Mouse (Mus musculus) liver, adult 2 months (tissue): ENCODE measurements around the gene Ing2. TPM values are rescaled to one million over a fixed set of nuclear protein-coding genes. Genes with fewer than 3 reads are reported as not detected.

Experiments used
- DNase-seq: peaks from one replicate; pipeline ENCODE4 v3.0.0-alpha.2; 2011; ENCODE audit warnings: low read depth, low spot score; ENCODE audit errors: extremely low read depth
- H3K27ac ChIP-seq: fragments of 200-500 bp; replicated peaks from 2 replicates; pipeline ENCODE4 v1.5.1; 2012; ENCODE audit warnings: low read depth, mild to moderate bottlenecking, control low read depth, inconsistent platforms, low read length; ENCODE audit not compliant: insufficient read depth
- H3K27me3 ChIP-seq: fragments of 200-500 bp; 2 replicates; pipeline ENCODE4 v1.6.1; 2012; ENCODE audit warnings: mild to moderate bottlenecking, moderate library complexity, low read length, inconsistent platforms; ENCODE audit not compliant: control insufficient read depth, insufficient read depth
- H3K36me3 ChIP-seq: fragments of 200-500 bp; 2 replicates; pipeline ENCODE4 v1.6.1; 2012; ENCODE audit warnings: low read length, inconsistent platforms; ENCODE audit not compliant: control insufficient read depth, insufficient read depth
- H3K4me1 ChIP-seq: fragments of 200-500 bp; 2 replicates; pipeline ENCODE4 v1.6.1; 2011; ENCODE audit warnings: low read length; ENCODE audit not compliant: control insufficient read depth, insufficient read depth
- H3K4me3 ChIP-seq: fragments of 200-500 bp; 2 replicates; pipeline ENCODE4 v1.5.1; 2011; ENCODE audit warnings: low read depth, mild to moderate bottlenecking, control low read depth, low read length, moderate library complexity; ENCODE audit not compliant: insufficient read depth
- H3K79me2 ChIP-seq: fragments of 200-500 bp; 2 replicates; pipeline ENCODE4 v1.6.1; 2012; ENCODE audit warnings: inconsistent platforms, mild to moderate bottlenecking, low read length, moderate library complexity; ENCODE audit not compliant: control insufficient read depth, insufficient read depth
- H3K9ac ChIP-seq: fragments of 200-500 bp; 2 replicates; pipeline ENCODE4 v1.6.1; 2012; ENCODE audit warnings: low read depth, mild to moderate bottlenecking, control low read depth, inconsistent platforms, low read length
- CTCF ChIP-seq: fragments of 200-500 bp; IDR thresholded peaks from 2 replicates; pipeline ENCODE4 v1.5.1; 2011; ENCODE audit warnings: low read depth, low read length, control low read depth
- POLR2A ChIP-seq: fragments of 200-500 bp; IDR thresholded peaks from 2 replicates; pipeline ENCODE4 v1.6.1; 2011; ENCODE audit warnings: low read length, control low read depth; ENCODE audit not compliant: insufficient read depth; ENCODE audit errors: extremely low read depth
- WGBS: fragments of 180-500 bp; shearing (Covaris S2); methylation state at CpG from one replicate; pipeline ENCODE4 v1.1.7; 2018; 5-methylcytosine and 5-hydroxymethylcytosine counted together
- polyA plus RNA-seq: library from polyadenylated mRNA; depleted of rRNA; stranded (reverse); fragments of >200 nt; gene quantifications from 2 replicates; pipeline ENCODE4 v1.2.3, GENCODE M21; 2012
- total RNA-seq: library from RNA; depleted of rRNA; stranded (reverse); fragments of >200 nt; gene quantifications from 2 replicates; pipeline ENCODE4 v1.2.3, GENCODE M21; 2014

Gene Ing2
- total and polyA plus RNA-seq, 2 experiments = 2.6 to 11.4 TPM

DNA sequence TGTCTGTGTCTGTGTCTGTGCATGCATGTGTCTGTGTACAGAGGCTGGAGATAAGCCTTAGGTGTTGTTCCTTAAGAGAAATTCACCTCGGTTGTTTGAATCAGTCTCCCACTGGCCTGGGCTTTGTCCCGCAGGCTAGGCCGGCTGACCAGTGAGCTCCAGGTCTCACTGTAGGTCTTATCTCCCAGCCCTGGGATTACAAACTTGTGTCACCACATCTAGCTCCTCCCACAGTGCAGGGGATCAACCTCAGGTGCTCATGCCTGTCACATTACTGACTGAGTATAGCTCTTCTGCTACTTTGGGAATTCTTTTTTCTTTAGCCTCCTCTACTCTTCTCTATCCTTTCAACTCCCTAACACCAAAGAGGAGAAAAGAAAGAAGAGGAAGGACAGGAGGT is 20.9 kb downstream of the Ing2 start:
- Histone ChIP-seq H3K4me1 (peaks cover 4% of the 10 kb centered on the region; the same call in 1 of the 2 replicates), H3K27me3 (no peaks in the 10 kb centered on the region), H3K79me2 (no peaks in the 10 kb centered on the region), H3K4me3 (no peak overlapping the region), H3K9ac (no peak overlapping the region), H3K27ac (no peak overlapping the region), H3K36me3 (no peaks in the 10 kb centered on the region)
- 10% methylated on average over 3 of the region's 3 CpGs for WGBS
- peak; percentile 72 for DNase-seq
- no peak for TF ChIP-seq POLR2A
- no peak for TF ChIP-seq CTCF

DNA sequence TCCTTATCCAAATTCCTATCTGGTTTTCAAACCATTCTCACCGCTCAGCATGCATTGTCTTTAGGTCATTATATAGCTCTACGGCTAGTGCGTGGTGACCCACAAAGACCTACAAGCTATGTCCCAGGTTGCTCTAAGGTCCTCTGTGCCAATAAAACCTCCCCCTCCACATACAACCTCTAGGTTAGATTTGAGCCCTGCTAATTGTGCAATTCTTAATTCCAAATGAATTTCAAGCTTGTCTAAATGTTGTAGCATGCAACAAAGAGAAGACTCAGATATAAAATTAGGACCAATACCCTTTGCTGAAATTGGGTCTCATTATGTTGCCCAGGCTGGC is 22.6 kb downstream of the Ing2 start:
- Histone ChIP-seq H3K9ac (no peak overlapping the region), H3K79me2 (no peaks in the 10 kb centered on the region), H3K36me3 (no peaks in the 10 kb centered on the region), H3K4me3 (no peak overlapping the region; the same call in 1 of the 2 replicates), H3K27me3 (no peaks in the 10 kb centered on the region), H3K4me1 (peaks cover 4% of the 10 kb centered on the region; the same call in 1 of the 2 replicates), H3K27ac (peak overlapping the region; percentile 71)
- WGBS = 16% methylated on average over 3 of the region's 3 CpGs
- TF ChIP-seq CTCF (no peak), POLR2A (no peak)
- peak; percentile 68 for DNase-seq

DNA sequence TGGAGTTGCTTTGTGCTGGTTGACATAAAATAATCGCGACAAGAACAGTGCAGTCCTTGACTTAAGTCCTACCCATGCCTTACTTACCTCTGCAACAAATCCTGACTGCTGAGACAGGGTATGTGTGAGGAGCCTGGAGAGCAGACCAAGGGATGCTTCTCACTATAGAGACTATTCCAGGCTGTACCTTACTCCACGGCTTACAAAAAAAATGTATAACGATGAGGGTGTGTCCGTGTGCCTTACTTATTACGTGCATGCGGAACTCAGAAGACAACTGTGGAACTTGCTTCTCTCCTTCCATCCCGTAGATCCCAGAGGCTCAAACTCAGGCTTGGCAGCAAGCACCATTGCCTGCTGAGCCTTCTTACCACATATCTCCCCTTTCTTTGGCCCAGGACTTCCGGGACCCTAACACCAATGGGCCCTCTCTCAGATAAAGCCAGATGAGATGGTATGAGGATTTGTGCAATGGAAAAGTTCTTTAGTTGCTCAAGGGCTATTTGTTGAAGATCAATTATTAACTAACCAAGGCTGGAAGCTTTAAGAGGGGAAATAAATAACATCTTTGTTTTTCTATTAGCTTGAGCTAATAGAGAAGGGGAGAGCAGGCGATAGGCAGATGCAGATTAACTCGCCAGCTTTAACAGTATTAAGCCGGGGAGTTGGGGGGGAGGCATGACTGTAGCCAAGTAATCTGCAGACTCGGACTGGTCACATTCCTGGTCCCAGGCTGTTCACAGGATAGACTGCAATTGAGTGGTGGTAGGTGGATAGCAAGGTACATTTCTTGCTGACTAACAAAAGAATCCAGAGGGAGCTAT is 23.2 kb downstream of the Ing2 start:
- no peaks in the 10 kb centered on the region for H3K79me2 ChIP-seq
- no peak for TF ChIP-seq CTCF
- no peak for TF ChIP-seq POLR2A
- DNase-seq = peak; percentile 84
- peak overlapping the region; percentile 71 for H3K27ac ChIP-seq
- H3K4me3 ChIP-seq = peak overlapping the region; percentile 28; the same call in 1 of the 2 replicates
- 29% methylated on average over 13 of the region's 13 CpGs for WGBS
- H3K27me3 ChIP-seq = no peaks in the 10 kb centered on the region
- no peaks in the 10 kb centered on the region for H3K36me3 ChIP-seq
- H3K9ac ChIP-seq = peak overlapping the region; percentile 48; the same call in 1 of the 2 replicates
- H3K4me1 ChIP-seq = peaks cover 4% of the 10 kb centered on the region; the same call in 1 of the 2 replicates

DNA sequence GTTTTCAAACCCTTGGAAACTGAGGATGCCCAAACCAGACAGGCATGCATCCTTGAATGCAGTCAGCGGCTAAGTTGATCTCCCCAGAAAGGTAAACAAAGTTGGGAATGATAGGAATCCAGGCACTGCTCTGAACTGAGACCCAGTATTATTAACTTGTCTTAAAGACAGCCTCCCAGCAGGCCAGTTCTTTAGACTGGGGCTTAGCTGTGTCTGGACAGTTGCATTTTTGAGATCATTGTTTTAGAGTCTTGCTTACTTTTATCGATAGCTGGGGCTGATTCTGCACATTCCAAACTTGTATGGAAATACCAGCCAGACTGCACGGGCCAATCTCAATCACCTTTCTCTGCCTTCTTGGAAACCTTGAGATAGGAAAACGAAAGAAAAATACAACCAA is 24.5 kb downstream of the Ing2 start:
- Histone ChIP-seq H3K27me3 (no peaks in the 10 kb centered on the region), H3K4me1 (peaks cover 4% of the 10 kb centered on the region; the same call in 1 of the 2 replicates), H3K79me2 (no peaks in the 10 kb centered on the region), H3K9ac (no peak overlapping the region), H3K36me3 (no peaks in the 10 kb centered on the region), H3K27ac (no peak overlapping the region), H3K4me3 (no peak overlapping the region)
- 65% methylated on average over 4 of the region's 4 CpGs for WGBS
- TF ChIP-seq POLR2A (no peak), CTCF (no peak)
- no peak for DNase-seq

DNA sequence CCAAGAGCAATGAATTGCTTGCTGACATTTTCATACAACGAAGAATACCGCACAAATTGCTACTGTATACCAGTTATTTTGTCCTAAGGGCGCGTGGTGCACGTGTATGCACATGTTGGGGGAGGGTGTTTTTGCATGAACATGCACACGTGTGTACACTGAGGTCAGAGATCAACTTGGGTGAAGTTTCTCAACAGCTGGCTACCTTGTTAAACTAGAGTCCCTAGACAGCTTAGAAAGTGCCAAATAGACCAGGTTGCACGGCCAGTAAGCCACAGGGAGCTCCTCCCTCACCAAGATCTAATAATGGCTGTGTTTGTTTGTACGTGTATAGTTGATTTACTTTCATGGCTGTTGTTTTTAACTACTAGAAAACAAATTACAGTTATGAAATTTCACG is 25.8 kb downstream of the Ing2 start:
- H3K27ac ChIP-seq = no peak overlapping the region
- WGBS = 54% methylated on average over 9 of the region's 9 CpGs
- H3K36me3 ChIP-seq = no peaks in the 10 kb centered on the region
- H3K4me3 ChIP-seq = no peak overlapping the region
- no peak overlapping the region for H3K9ac ChIP-seq
- TF ChIP-seq POLR2A = no peak
- no peak for TF ChIP-seq CTCF
- no peaks in the 10 kb centered on the region for H3K27me3 ChIP-seq
- peak; percentile 94 for DNase-seq
- no peaks in the 10 kb centered on the region for H3K79me2 ChIP-seq
- H3K4me1 ChIP-seq = peaks cover 4% of the 10 kb centered on the region; the same call in 1 of the 2 replicates

DNA sequence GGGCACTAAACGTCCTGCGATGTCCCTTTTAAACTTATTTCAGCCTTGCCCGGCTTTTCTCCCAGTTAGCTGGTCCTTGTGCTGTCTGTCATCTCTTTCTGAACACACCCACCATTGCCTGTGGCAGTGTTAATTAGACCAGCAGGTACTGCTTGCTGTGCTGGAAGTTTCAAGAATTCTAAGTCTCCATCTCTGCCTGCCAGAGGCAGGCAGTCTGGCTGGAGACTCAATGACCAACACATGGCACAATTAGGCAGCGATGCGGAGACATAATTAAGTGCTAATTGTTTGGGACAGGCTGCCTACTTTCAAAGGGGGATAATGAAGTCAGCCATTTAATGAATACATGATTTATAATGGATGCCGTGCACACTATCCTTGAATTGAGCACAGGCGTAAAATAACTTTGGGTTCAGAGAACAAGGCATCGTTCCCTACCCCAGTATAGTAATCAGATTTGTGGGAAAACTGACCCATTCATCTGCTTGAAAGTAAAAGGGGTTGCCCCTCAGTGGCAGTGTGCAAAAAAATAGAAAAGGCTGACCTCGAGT is 32.8 kb downstream of the Ing2 start:
- H3K79me2 ChIP-seq = no peaks in the 10 kb centered on the region
- no peaks in the 10 kb centered on the region for H3K36me3 ChIP-seq
- no peak for TF ChIP-seq POLR2A
- TF ChIP-seq CTCF = no peak
- no peak for DNase-seq
- WGBS = 93% methylated on average over 9 of the region's 9 CpGs
- no peaks in the 10 kb centered on the region for H3K27me3 ChIP-seq
- H3K9ac ChIP-seq = no peak overlapping the region
- no peak overlapping the region for H3K27ac ChIP-seq
- no peaks in the 10 kb centered on the region for H3K4me1 ChIP-seq
- H3K4me3 ChIP-seq = no peak overlapping the region
